Mouse (Mus musculus): ENCODE measurements around the gene Nemp2. TPM values are rescaled to one million over a fixed set of nuclear protein-coding genes. Genes with fewer than 3 reads are reported as not detected.

The Nemp2 gene
- polyA plus RNA-seq (2012; fragmentation: generic; extraction: Trizol): 1 to 10 TPM in 1 of 2 experiments, under 1 TPM in 1; 0.23 to 1.9 TPM

GRCm38 (mm10) chr1:52630248-52630936 lies at the start of gene Nemp2:
Gene Nemp2, plus strand, starts transcription at chr1:52630703.

Other genes with a start within 250 kb of the Nemp2 start
- gene Nab1, start 130.0 kb upstream of the Nemp2 start, polyA plus RNA-seq (2012; fragmentation: generic; extraction: Trizol): 1 to 10 TPM; 1.5 to 4.3 TPM
- under 1 TPM; 0.13 to 0.77 TPM for gene Mfsd6, start 96.8 kb downstream of the Nemp2 start, polyA plus RNA-seq (2012; fragmentation: generic; extraction: Trizol)
- gene Inpp1, start 187.0 kb downstream of the Nemp2 start, polyA plus RNA-seq (2012; fragmentation: generic; extraction: Trizol): 10 to 100 TPM in 1 of 2 experiments, 1 to 10 TPM in 1; 3.7 to 14.2 TPM
- gene Hibch, start 214.2 kb downstream of the Nemp2 start, polyA plus RNA-seq (2012; fragmentation: generic; extraction: Trizol): 1 to 10 TPM in 1 of 2 experiments, under 1 TPM in 1; 0.39 to 7.2 TPM

All from C3H10T1/2 (cell line).